Mouse (Mus musculus): ENCODE data around the gene Plekha6.
A peak's percentile ranks its signal among the peaks of the same experiment; 100 is the strongest.

Plekha6 gene

DNA sequence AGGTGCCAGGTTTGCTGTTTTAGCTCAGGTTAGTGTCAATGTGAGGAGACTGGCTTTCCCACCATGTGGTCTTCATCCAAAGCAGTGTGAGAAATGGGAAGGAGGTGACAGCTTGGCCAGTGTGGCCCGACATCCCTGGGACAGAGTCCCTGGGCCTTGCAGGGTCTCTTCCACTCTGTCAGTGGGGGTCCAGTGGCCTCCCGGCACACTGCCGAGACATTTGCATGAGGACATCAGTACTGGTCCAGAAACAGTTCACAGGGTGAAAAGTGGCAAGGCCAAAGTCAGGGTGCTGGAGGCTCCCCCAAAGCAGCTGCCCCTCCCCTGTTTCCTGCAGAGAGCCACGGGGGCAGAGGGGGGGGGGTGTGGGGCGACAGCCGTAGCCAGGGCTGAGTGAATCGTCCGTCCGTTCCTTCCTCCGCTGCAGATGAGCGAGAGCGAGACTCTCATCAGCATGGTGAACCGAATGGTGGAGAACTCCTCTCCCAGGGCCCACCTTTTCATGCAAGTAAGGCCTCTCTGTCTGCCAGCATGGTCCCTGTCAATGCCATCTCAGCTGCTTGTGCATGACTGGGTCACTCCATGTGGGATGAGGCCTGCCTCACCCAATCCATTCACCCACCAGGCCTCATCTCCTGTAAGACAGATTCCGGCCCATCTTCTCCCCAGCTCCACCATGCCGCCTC is 115.1 kb downstream of the Plekha6 start:
- DNase-seq = no peak

DNA sequence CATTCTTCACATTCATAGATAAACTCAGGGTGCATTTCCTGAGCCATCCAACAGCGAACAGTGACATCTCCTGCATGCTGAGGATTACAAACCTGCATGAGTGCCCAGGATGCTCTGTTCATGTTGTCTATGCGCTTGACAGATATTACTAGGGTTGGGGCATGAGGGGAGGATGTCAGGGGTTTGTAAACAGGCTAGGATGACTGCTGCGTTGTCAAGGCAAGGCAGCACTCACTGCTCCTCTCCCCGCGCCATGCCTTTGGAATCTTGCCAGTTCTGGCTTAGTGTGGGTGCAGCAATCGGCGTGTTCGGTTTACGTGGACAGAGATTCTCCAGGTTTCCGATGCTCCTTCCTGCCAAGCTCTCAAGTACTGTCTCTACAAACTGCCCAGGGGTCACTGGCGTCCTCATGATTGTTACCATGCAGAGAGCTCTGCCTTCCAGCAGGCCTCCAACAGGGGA is 115.7 kb downstream of the Plekha6 start:
- no peak for DNase-seq

DNA sequence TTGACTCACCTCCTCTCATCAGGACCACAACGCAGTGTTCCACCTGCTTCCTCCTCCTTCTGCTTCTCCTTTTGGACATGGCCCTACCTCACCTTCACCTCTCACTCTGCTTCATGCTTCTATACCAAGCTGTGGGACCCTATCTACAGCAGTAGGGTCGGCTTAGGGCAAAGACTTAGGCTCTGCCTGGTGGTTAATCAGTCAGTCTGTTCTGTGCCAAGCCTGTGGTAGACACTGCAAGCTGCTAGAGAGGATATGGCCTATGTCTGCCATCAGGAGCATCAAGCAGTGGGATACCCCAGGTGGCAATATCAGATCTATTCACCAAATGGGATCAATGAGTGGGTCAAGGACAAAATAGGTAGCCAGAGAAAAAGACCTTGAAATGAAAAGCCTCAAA is 116.5 kb downstream of the Plekha6 start:
- DNase-seq = no peak

DNA sequence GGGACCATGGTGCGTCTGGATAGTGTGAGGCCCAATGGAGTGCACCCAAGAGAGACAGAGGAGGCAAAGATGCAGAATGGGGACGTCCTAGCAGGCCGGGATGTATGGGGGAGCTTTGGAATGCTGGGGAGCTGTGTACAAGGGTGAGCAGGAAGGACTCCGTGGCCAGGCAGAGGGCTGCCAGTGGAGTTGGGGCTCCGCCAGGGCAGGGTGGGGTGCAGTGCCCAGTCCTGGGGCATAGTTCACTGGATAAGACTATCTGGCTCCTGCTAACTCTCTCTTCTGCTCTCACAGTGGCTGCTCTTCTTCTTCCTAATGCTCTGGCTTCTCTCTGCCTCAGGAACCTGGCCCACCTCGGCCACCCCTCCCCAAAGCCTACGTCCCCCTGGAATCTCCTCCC is 121.9 kb downstream of the Plekha6 start:
- DNase-seq = no peak

DNA sequence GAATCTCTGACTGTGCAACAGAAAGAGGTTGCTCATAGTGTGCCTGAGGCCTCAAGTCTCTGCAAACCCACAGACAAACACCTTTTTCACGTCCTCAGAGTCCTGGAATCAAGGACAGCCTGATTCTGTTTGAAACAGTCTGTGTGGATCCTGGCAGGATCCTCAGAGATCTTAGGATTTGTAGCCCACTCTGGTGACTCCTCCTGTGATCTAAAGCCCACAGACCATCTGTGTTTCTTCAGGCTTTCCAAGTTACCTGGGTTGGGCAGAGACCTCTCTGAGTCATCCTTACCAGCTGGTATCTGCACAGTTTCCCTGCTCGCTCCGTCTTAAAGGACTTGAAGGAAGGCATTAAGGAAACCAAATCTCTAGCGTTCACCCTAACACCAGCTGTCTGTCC is 123.0 kb downstream of the Plekha6 start:
- DNase-seq = no peak

DNA sequence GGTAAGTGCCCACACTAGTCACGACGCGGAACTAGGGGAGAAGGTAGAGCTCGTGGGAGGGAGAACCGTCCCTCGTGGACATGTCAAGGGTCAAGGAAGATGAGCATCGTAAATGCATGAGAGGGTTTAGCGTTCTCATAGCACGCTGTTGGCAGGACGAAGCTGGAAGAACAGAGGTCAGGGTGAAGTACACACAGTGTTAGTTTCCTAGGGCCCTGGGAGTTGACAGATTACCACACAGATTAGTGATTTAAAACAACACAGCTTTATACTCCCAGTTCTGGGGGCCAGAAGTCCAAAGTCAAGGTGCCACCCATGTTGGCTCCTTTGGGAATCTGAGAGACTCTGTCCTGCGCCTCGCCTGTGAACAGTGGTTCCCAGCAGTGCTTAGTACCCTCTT is 123.9 kb downstream of the Plekha6 start:
- no peak for DNase-seq

DNA sequence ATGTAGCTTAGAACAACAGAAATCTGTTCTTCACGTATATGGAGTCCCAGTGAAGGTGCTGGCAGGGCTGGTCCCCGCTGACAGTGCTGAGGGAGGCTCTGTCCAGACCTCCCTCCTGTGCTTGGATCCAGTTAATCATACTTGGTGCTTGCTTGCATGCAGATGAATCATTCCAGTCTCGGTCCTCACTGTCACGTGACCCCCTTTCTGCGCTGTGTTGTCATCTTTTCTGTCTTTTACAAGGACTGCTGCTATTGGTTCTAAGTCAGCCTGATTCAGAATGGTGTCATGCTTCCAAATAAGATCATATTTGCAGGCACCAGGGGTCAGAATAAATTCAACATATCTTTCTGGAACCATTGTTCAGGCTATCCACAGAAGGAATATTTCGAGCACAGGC is 127.9 kb downstream of the Plekha6 start:
- DNase-seq = no peak

DNA sequence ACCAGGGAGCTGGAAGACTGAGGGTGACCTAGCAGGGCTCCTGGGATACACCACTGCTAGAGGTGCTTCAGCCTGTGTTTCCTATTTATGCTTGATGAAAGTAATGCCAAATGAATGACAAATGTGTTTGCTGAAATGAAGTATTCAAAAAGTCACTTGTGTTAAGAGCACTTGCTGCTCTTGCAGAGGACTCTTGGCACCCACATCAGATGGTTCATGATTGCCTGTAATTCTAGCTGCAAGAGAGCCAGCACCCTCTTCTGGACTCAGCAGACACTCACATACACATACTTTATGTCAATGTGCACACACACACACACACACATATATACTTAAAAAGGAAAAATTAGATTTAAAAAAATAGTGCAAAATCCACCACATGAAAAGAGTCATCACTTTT is 128.6 kb downstream of the Plekha6 start:
- DNase-seq = no peak

DNA sequence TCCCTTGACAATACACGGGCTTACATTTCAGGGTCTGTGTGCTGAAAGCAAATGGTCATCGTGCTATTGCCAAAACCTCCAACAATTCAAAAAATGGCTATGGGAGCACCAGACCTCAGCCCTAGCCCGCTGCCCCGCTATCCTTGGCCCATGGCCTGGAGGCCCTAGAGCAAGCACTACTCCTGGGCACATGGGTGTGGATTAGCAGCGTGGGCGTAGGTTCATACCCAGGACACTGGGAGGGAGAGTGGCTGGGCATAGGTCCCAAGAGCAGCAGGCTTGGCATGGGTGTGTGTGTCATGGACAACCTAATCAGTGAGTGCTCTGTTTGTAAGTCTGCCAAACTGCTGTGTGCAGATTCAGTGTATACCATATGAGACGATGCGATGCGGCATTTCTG is 132.4 kb downstream of the Plekha6 start:
- no peak for DNase-seq

DNA sequence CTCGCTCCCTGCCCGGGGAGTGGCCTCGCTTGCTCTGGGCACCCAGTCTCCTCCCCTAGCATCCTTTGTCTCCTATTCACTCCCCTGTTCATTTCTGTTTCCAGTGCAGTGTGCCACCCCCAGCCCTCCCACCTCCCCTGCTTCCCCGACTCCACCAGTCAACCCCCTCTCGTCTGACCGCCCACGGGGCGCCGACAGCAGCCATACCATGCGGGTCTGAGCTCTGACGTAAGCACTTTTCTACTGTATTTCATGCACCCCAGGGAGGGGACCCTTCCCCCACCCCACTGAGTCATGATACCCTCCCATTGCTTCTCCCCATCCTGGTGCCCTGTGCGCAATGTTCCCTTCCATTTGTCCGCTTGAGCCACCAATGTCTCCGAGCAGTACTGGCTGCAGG is 134.8 kb downstream of the Plekha6 start:
- DNase-seq = no peak

DNA sequence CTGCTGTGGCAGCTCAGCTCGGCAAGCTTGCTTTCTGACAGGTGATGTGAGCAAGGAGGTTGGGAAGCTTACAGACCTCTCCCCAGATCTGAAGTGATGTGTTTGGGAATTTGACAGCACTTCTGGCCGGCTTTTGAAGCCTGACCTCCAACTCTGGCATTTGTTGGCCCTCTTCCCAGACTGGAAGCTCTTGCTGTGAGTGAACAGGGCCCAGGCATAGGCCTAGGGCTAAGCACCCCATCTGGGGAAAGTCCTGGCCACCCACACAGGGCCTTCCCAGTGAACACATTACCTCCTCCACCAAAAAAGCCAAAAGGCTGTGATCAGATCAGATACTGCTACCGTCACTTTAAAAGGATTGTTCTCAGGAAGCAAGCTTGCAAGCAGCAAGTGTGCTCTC is 138.5 kb downstream of the Plekha6 start:
- peak; percentile 56 to 66 for DNase-seq

DNA sequence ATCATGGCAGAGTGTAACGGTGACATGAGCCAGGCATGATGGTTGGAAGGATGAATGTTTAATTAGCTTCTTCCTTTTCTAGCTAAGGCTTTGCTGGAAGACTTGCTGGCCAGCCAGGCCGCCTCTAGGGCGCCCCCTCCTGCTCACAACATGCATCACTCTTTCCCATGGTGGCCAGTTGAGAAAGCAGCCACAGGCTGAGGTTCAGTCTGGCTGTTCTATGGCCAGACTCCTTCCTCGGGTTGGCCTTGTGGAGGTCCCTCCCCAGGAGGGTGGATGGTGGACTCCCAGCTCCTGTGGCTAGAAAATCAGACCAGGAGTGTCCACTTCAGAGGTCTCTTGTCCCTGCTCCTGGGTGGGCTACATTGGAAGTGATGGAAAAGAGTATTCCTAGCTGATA is 142.8 kb downstream of the Plekha6 start:
- peak; percentile 91 to 92 for DNase-seq

DNA sequence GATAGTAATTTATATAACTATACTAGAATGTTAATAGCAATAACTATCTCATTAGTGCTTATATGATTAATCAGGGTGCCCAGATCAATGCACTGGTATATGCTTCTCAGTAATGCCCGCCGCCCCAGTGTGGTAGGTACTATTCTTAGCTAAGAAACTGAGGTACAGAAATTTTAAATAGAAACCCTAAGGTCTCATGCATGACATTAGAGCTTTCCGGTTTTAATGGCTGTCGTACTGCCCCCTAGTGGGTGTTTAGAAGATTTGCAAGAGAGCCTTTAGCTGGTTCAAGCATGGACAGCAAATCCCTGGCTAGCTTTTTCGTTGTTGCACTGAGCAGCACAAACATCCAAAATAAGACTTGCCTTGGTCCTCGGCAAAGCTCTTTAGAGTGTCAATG is 143.3 kb downstream of the Plekha6 start:
- peak; percentile 31 to 60 for DNase-seq

DNA sequence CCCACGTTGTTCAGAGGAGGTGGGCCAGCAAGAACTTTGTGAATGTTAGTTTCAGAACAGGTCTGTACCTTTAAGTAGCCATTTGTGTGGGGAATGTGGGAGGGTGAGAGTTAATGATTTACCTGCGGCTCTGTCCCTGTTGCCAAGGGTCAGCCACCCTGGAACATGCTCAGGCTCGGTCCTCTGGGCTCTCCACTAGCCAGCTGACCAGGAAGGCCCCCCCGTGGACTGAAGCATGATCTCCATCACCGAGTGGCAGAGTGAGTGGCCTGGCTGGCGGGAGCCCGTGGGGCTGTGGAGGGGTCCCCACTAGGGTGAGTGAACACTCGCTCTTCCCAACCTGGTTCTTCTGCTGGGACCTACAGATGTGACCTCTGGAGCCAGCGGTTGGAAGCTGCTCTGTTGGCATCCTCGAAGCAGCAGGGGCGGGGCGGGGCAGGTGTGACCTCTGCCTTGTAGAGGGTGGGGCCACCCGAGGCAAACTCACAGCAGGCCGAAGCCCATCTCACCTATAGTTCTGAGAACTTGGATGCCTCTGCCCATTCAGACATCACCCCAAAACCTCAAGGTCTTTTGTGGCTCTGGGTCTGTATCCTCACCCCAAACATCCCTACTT is 145.8 kb downstream of the Plekha6 start, which contains the start of gene Golt1a:
Gene Golt1a (plus strand): TSS at position 149 of the 616 bp plus-strand sequence.
- DNase-seq = peak; percentile 72 to 84

DNA sequence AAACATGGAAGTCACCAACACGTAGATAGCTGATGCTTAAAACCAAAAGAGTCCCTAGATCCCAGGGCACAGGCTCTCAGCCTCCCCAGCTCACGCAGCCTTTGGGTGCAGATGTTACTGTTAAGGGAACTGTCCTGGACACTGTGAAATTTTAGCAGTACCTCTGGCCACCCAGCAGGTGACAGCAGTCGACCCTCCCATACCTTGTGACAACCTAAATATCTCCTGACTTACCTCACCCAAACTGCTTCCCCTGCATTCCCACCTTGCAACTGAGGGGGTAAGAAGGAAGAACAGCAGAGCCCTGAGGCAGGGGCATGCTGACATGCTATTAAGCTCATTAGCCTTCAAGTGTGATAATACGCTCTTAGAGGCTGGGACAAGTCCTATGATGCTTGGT is 147.2 kb downstream of the Plekha6 start:
- DNase-seq = no peak

DNA sequence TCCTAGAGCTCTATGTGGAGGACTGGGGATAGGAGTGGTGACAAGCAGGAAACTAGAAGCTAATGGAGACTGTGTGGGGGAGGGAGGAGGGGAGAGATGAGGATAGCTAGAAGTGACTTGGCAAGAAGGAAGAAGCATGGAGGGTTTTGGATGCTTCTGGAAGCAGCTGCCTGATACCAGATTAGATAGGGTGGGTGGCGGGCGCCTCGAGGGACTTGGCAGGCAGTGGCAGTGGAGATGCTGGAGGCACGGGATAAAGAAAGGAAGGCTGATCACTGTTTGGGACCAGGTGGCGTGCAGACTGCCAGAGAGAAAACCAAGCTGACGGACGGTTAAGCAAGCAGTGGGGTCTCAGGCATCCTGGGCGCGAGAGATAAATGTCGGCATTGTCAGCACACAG is 147.9 kb downstream of the Plekha6 start:
- no peak for DNase-seq

DNA sequence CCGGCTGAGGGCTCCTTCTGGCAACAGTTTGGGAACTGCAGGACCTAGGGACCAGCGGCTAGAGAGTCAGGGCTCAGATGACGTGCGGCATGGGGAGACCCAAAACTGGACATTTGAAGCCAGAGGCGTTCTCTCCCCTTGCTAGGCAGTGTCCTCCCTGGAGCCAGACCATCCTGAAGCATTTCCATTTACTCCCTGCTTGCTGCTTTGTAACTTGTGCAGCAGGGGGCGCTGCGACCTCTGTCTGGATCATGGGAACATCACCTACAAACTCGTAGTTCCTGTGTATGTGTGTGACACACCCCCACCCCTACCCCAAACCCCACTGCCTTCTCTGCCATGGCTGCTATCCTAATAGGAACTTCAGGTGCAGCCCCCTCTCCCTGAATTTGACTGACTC is 150.4 kb downstream of the Plekha6 start:
- peak; percentile 80 to 85 for DNase-seq

DNA sequence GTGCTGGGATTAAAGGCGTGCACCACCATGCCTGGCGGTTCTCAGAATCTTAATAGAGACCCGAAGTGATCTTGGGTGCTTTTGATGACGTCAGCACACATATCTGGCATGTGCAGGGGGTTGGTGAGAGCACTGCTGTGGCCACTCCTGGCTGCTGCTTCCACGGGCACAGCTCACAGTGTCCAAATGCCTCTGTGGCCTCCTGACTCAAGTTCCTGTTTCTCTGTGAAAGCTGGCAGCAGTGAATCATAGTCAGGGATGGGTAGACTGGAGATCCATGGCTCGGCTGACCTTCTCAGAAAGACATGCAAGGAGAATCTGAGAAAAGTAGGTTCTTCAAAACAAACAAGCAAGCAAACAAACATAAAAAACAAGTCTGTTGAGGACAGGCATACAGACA is 151.8 kb downstream of the Plekha6 start:
- no peak for DNase-seq

DNA sequence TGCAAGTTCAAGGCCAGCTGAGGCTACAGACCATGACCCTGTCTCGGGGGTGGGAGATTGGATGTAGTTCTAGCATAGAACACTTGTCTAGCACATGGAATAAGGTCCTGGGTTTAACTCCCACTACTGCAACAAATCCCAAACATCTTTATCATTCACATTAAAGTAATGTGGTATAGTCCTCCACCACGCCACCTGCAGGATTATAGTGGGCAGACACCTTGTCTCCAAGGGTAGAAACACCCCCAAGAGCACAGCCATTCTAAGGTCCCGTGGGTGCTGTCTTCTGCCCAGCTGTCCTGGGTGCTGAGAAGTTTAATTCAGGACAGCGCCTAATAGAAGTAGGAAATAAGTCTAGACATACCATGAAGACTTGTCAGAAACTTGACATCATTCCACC is 152.6 kb downstream of the Plekha6 start:
- DNase-seq = no peak

DNA sequence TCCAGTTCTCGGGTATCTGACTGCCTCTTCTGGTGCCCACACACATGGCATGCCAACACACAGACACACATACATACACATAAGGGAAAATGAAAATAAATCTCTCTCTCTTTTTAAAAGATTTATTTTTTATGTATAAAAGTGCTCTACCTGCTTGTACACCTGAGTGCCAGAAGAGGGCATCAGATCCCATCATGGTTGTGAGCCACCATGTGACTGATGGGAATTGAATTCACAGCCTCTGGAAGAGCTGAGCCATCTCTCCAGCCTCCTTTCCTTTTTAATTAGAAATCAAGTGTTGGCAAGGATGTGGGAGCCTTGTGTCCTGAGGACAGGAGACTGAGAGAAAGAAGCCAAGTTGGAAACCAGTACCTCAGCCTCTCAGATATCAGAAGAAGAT is 153.1 kb downstream of the Plekha6 start:
- no peak for DNase-seq

DNA sequence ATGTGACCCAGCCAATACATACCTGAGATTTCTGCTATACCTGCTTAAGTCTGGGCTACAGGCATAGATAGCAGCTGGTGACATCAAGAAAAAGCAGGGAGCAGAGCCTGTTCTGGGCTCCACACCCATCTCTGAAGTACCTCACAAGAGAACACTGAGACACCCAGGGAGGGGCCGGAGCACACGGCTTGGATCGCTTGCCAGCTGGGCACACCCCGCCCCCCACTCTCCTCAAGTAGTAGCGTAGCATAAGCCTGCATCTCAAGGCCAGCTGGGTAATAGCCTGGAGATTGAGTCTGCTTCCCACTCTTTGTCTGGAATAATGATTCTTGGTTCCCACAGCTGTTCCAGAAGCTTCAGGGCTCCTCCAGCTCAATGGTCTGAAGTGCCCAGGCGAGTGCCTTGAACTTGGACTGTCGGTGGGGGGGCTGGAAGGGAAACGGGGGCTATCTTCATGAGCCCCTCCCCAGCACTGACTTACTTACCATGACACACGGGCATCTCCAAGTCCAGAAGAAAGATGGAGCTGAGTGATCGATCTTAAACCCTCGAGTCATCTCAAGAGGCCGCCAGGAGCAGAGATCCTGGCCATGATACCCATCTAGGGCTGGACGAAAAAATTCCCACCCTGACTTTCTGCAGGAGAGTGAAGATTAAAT is 157.4 kb downstream of the Plekha6 start, which contains the start of gene Kiss1:
Gene Kiss1 (plus strand): TSS at position 609 of the 659 bp plus-strand sequence.
- no peak for DNase-seq

DNA sequence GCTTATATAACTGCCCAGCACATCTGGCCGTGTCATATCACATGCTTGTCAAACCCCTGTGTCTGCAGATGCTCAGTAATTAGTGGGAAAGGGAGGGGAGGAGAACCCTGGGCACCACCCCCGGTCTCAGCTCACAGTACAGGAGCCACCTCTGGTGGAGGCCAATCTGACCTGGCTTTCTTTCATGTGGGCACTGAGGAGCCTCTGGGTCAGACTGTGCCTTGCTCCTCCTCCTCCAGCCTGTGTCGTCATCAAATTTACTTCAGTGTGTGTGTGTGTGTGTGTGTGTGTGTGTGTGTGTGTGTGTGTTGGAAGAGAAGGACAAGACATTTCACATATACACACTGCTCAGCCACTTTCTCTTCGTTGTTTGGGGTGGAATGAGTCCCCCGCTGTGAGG is 159.3 kb downstream of the Plekha6 start:
- peak; percentile 22 to 46 for DNase-seq

DNA sequence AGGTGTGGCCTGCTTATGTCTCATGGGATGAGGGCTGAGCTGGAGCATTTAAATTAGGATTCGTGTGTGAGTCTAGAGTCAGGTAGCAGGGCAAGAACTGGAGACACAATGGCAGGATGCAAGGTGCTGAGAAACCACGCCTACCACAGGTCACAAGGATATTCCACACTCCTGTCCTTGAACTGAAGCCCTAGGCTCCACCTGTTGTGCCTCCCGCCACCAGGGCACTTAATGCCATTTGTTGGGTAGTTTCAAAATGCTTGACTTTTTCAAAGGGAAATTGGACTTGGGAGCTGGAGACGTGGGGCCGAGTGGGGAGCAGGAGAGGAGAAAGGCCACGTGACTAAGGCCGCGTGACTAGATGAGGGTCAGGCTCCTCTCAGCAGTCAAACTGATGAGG is 161.9 kb downstream of the Plekha6 start:
- no peak for DNase-seq

DNA sequence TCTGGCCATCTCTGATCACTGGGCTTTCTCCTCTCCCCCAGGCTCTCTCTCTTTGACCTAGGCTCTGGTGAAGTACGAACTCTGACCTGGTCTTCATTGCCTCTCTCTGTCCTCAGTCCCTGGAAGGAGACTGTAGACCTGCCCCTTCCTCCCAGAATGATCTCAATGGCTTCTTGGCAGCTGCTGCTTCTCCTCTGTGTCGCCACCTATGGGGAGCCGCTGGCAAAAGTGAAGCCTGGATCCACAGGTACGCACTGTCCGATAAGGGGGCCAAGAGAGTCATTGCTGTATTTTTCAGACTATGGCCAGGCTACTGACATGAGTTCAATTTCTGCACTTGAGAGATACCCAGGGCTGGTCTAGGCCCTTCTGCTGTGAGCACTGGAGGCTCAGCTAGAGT is 163.1 kb downstream of the Plekha6 start:
- DNase-seq = no peak

All from kidney, postnatal 4 days (tissue).